Mouse (Mus musculus): ENCODE results near the gene Sardh.

The Sardh gene

GRCm38 (mm10) chr2:27248211-27248610 lies at the start of gene Sardh:
Gene Sardh (minus strand): TSS chr2:27248337.
- DNase-seq, result peak; percentile 82 to 91

- no peak for DNase-seq
Measured at GRCm38 (mm10) chr2:27296656-27297406, 48.7 kb upstream of the Sardh start.

DNA sequence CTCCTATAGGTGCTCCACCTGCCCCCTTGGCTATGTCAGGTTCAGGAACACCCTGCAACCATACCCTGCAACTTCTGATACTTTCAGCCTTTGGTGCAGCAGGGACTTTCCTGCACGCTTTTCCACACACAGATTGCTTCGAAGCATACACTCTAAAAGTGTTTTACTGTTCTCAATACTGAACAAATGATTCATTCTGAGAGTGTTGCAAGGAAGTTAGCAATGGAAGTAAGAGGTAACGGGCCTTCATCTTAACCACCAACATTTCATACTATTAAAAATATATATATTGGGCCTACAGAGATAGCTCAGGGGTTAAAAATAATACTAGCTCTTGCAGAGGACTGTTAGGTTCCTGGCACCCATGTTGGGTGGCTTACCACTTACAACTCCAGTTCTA lies 46.6 kb upstream of the Sardh start:
- no peak for DNase-seq

- DNase-seq, result peak; percentile 83 to 91
Measured at GRCm38 (mm10) chr2:27289019-27289418, 40.9 kb upstream of the Sardh start.

- no peak for DNase-seq
Measured at GRCm38 (mm10) chr2:27286971-27287710, 39.0 kb upstream of the Sardh start.

DNA sequence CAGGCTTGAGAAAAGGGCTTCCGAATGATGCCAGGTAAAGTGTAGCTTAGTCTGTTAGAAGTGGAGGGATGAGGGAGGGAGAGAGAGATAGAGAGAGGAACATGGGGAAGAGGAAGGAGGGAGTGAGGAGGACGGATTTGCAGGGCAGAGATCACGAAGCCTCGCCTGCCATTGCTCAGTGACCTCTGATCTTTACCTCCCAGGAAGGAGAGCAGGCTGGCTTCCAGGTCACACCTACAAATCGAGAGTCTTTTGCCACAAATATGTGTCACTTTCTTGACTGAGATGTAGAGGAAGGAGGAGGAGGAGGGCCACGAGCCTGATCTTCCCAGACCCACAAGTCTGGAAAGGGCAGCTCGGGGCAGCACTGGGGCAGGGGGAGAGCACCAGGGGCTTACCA lies 36.3 kb upstream of the Sardh start:
- DNase-seq, result peak; percentile 64 to 67

DNA sequence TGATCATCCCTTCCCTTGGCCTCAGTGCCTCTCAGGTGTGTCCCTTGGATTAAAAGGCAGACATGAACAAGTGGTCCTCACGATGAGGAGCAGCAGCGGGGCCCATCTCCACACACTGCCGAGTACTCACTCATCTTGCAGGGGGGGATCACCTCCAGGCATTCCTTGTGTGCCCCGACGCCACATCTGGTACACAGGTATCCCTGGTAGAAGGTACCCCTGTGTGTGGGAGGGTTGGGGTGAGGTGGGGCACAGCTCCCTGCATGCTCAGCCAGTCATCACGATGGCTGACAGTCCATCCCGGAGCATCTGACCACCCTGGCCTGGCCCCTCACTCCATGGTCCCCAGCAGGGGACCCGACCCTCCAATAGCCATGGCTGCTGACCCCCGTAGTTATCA lies 33.6 kb upstream of the Sardh start:
- no peak for DNase-seq

DNA sequence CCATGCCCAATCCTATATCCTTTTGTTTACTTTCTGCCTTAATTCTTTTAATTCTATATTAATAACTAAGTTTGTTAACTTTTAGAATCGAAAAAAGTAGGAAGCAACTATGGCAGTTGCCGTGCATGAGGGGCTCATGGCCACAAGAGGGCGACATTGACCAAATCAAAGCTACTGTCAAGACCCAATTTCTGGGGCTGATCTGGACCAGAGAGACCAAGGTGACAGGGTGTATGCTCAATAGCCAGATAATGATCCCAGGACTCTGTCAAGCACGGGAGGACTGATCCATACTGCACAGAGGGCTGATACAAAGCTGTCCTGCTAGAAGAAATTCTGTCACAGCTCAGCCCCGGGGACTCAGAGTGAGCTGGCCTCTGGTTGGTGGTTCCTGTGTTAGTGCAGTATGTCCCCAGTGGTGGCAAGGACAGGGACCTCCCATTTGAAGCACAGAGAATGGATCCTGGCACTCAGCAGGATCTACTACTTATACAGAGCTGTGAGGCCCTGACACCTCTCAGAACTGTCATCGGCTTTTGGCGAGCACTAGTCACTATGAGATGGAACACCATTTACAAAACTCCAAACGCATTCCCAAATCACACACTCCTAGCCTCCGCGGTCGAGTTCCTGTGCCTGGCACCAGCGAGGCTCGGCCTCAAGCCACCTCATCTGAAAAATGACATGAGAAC lies 32.9 kb upstream of the Sardh start:
- peak; percentile 64 to 87 for DNase-seq

GRCm38 (mm10) chr2:27278859-27279258 lies 30.7 kb upstream of the Sardh start:
- no peak for DNase-seq

DNA sequence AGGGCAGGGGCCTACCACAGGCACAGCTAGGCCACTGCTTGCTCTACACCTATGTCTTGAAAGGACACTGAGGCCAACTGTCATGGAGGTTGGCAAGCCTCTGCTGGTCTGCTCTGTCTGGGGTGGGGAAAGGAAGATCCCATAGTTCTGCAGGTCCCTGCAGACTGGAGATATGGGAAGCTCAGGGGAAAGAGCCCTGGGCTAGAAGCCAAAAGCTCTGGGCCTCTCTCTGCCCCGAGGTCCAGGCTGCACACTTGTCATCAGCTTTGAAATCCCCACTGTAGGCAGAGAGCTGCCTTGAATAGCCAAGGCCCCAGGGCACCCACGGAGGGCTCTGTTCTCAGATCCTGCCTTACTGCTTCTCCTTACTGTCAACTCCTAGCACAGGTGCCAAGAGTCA lies 20.2 kb upstream of the Sardh start:
- no peak for DNase-seq

GRCm38 (mm10) chr2:27265819-27266218 lies 17.7 kb upstream of the Sardh start:
- DNase-seq, result no peak

DNA sequence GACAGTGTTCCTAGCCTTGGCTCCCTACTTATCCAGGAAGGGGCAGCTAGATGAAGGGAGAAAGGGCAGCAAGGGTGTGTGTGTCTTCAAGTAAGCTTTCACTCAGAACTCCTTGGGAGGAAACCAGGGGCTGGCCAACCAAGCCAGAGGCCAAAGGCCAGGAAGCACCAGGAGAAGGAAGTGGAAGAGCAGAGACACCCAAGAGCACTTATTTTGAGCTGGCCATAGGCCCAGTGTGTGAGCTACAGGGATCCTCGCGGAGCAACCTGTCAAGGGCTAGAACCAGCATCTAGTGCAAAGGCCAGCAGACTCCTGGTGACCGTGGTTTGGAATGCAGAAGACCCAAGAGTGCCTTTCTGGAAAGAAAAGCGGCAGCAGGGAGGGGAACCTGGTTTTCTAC lies 14.8 kb upstream of the Sardh start:
- peak; percentile 69 to 78 for DNase-seq

DNA sequence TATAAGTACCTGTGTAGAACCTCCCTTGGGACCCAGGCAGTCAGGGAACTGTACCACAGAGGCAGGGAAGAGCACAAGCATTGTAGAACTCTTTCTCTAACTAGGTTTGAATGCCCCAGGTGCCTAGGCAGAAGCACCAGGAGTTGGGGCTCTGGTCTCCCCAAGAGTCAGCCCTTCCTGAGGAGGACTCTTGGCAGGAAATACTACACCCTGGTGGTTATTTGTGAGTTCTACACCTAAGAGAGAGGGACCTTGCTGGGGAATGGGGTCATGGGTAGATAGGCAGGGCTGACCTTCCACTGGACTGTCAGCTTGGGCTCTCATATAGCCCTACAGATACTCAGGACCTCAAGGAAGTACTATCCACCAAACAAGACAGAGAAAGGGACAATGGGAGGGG lies 3.3 kb upstream of the Sardh start:
- DNase-seq, result no peak

GRCm38 (mm10) chr2:27247487-27247863 lies 662 bp downstream of the Sardh start:
- no peak for DNase-seq

DNA sequence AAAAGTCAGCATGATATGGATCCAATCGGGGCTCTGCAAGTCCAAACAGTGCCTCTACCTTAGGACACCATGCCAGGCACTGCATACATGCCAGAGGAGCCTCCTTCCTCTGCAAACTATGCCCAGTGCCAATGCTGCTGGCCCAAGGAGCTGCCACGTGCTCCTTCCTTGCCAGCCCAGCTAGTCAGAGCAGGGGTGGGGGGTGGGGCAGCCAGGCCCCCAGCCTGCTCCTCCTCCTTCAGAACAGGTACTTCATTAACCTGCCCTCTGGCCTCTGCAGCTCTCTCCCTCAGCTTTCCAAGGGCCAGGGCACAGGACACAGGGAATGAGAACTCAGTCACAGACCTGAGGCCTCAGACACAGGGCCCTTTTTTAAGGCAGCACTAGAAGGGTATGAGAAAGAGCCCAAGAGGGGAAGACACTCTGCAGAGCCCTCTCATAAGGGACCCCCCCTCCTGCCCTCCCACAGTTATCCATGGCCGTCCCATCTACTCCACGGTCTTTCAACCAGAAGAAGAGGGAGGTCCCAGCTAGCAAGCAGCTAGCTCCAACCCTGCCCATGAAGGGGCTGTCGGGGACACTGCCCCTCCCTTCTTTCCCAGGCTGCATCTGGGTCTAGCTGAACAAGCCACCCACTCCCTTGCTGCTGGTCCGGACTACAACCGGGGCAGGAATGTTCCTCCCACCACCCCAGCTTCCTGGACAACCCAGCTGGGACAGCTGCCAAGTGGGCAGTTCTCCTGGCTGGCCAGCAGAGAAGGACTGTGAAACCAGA lies 1.2 kb downstream of the Sardh start:
- peak; percentile 97 to 98 for DNase-seq

DNA sequence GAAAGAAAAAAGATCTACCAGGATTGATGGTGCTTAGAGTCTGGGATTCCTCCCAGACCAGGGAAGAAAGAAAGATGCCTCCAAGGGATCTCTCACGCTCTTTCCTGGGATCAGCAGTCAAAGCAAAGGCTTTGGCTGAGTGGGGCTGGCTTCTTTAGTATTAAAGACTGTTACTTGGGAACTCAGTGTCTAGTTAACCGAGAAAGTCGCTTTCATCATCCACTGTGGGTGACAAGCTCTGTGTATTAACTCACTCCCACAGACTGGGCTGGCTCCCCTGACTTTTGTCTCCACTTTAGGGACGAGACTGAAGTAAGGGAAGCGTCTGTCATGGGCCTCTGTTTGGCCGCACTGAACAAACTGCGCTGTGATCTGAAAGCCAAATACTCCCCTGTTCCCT lies 2.2 kb downstream of the Sardh start:
- DNase-seq, result peak; percentile 10 to 23

- DNase-seq, result peak; percentile 54 to 84
Measured at GRCm38 (mm10) chr2:27237342-27237741, 10.8 kb downstream of the Sardh start.

- peak; percentile 49 to 78 for DNase-seq
Measured at GRCm38 (mm10) chr2:27235729-27236128, 12.4 kb downstream of the Sardh start.

DNA sequence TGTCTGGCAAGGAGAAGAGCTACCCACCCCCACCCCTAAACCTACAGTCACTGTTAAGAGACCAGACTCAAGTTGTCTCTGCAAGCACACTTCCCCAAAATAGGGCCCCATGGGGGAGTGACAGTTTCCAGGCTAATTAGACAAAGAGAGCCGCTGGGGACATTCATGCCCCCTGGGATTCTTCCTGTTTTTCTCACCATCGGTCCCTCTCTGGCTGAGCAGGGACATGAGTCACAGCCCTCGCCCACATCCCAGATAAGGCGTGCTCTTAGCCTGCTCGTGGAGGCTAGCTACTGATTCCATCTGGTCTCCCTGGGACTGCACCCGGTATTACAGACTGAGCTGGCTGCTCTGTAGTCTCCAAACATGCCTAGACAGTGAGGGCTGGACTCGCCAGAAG lies 15.8 kb downstream of the Sardh start:
- DNase-seq, result no peak

GRCm38 (mm10) chr2:27229481-27230105 lies 18.5 kb downstream of the Sardh start:
- no peak for DNase-seq

DNA sequence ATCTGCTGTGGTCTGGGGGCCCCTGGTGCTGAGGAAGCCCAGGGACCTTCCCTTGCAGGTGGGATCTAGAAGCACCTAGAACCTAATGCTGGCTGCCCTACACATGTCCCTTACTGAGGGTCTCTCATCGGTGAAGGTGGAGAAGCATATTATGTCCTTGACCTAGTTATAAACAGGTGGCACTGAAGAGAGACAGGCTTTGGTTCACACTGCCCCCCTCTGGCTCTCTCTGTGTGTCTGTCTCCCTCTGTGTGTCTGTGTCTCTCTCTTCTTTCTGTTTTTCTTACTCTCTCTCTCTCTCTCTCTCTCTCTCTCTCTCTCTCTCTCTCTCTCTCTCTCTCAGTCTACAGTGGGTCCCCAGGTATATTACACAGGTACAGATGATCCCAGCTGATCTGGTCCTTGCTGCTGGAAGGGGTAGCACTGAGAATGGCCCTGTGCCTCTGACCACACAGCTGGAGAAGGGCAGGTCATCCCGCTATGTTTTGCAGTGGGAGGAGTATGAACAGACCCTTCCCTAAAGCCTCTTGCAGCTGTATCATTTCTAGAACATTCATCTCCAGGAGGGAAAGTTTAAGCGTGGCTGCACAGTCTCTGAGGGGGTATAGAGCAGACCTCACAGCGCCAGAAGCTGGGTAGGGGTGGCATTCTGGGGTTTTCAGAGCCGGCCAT lies 19.2 kb downstream of the Sardh start:
- DNase-seq, result no peak

DNA sequence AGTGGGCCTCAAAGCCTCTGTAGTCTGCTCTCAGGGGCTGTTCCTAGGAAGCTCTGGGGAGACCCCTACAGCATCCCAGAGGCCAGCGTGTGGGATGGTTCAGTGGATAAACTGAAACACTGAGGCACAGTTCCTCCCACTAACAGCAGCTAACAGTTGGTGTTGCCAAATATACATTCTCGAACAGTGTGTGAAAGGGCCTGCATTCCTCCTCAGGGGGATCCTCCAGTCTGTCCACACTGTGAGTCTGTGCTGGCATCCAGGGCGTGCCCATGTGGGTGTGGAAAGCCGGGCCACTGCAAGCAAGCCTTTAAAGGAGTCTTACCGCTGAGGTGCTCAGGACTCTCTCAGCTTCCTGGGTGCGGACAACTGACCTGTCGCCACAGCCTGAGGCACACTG lies 21.6 kb downstream of the Sardh start:
- DNase-seq, result no peak

Measured in kidney, postnatal 36 days (tissue).